In genomic region chr17:48417521-48417920, GRCm38 (mm10) we compare ENCODE assay signal across 16 mouse cellular contexts. TPM values are rescaled to one million over a fixed set of nuclear protein-coding genes. Genes with fewer than 3 reads are reported as not detected.
DNase-seq lines count a peak whose midpoint lies in the region; ATAC-seq and TF ChIP-seq lines count a peak whose summit lies in the region.
"Had no signal": no experiment of that assay in that cellular context is flagged by ENCODE, and none has a peak within 500 bp of the region (broad histone marks: within the 10 kb centered on the region; RNA-seq: fewer than 3 reads in every experiment).

No protein-coding gene starts in this region.

- no peak for TF ChIP-seq EP300 in ES-Bruce4 (IDR thresholded peaks at IDR 0.05; ENCODE audit: insufficient read depth, low read depth, low read length)

- DNase-seq in kidney, postnatal 25 days = no peak
- DNase-seq in forebrain, embryonic 10.5 days (ENCODE audit: extremely low spot score, low spot score) = no peak
- DNase-seq: cerebellum, adult 11-12 months had no signal

- H3K4me2 ChIP-seq in kidney, embryonic 14.5 days (replicated peaks; ENCODE audit: low read depth, low read length) = no peak overlapping the region
- peak overlapping the region; percentile 44; the same call in 1 of the 2 replicates for H3K4me2 ChIP-seq in liver, embryonic 16.5 days (ENCODE audit: low read depth, low read length)
- H3K4me2 ChIP-seq in forebrain, embryonic 15.5 days (replicated peaks) = no peak overlapping the region
- H3K4me2 ChIP-seq: limb, embryonic 15.5 days; neural tube, embryonic 15.5 days had no signal

- no peak for TF ChIP-seq POLR2A in ES-Bruce4 (IDR thresholded peaks at IDR 0.05; ENCODE audit: insufficient read depth, low read length)

- peaks cover 27% of the 10 kb centered on the region for H3K36me3 ChIP-seq in kidney, embryonic 14.5 days (ENCODE audit: control insufficient read depth, insufficient read depth, low read length)
- H3K36me3 ChIP-seq in ES-Bruce4 (ENCODE audit: control insufficient read depth, insufficient read depth, low read length, poor library complexity, severe bottlenecking) = peaks cover 46% of the 10 kb centered on the region
- peaks cover 31% of the 10 kb centered on the region for H3K36me3 ChIP-seq in liver, embryonic 16.5 days (ENCODE audit: control insufficient read depth, insufficient read depth)
- H3K36me3 ChIP-seq in forebrain, embryonic 10.5 days (replicated peaks) = peaks cover 69% of the 10 kb centered on the region
- H3K36me3 ChIP-seq in forebrain, embryonic 15.5 days = peaks cover 10% of the 10 kb centered on the region

- H3K27me3 ChIP-seq in kidney, embryonic 14.5 days (ENCODE audit: control insufficient read depth, insufficient read depth, low read length) = no peaks in the 10 kb centered on the region
- no peaks in the 10 kb centered on the region for H3K27me3 ChIP-seq in ES-Bruce4 (ENCODE audit: control insufficient read depth, insufficient read depth, low read length, poor library complexity, severe bottlenecking)
- H3K27me3 ChIP-seq in liver, embryonic 16.5 days (ENCODE audit: control insufficient read depth, insufficient read depth, low read depth, low read length) = no peaks in the 10 kb centered on the region
- H3K27me3 ChIP-seq in forebrain, embryonic 10.5 days (ENCODE audit: poor library complexity, severe bottlenecking) = no peaks in the 10 kb centered on the region
- no peaks in the 10 kb centered on the region for H3K27me3 ChIP-seq in forebrain, embryonic 15.5 days
- H3K27me3 ChIP-seq: limb, embryonic 15.5 days; neural tube, embryonic 15.5 days had no signal

- no peak overlapping the region for H3K27ac ChIP-seq in kidney, embryonic 14.5 days (ENCODE audit: low read depth, low read length)
- peak overlapping the region; percentile 40; the same call in 1 of the 2 replicates for H3K27ac ChIP-seq in ES-Bruce4 (ENCODE audit: insufficient read depth, low read length)
- H3K27ac ChIP-seq in liver, embryonic 16.5 days (ENCODE audit: low read length) = peak overlapping the region; percentile 23
- no peak overlapping the region for H3K27ac ChIP-seq in forebrain, embryonic 10.5 days
- no peak overlapping the region for H3K27ac ChIP-seq in forebrain, embryonic 15.5 days (replicated peaks)
- H3K27ac ChIP-seq: limb, embryonic 15.5 days; neural tube, embryonic 15.5 days had no signal

- H3K4me1 ChIP-seq in kidney, embryonic 14.5 days (ENCODE audit: control insufficient read depth, insufficient read depth, low read length) = peaks cover 13% of the 10 kb centered on the region; the same call in 1 of the 2 replicates
- no peaks in the 10 kb centered on the region for H3K4me1 ChIP-seq in ES-Bruce4 (ENCODE audit: control insufficient read depth, insufficient read depth, low read length)
- peaks cover 21% of the 10 kb centered on the region for H3K4me1 ChIP-seq in liver, embryonic 16.5 days (ENCODE audit: control insufficient read depth, low read depth, low read length)
- H3K4me1 ChIP-seq in forebrain, embryonic 10.5 days = 0 out of 2 replicates have a peak, but pooled peaks cover 4% of the 10 kb centered on the region
- no peaks in the 10 kb centered on the region for H3K4me1 ChIP-seq in forebrain, embryonic 15.5 days
- H3K4me1 ChIP-seq: limb, embryonic 15.5 days; neural tube, embryonic 15.5 days had no signal

- no peak overlapping the region for H3K9ac ChIP-seq in kidney, embryonic 14.5 days (ENCODE audit: low read depth, low read length)
- no peak overlapping the region for H3K9ac ChIP-seq in ES-Bruce4 (ENCODE audit: low read depth, poor library complexity, severe bottlenecking)
- H3K9ac ChIP-seq in liver, embryonic 16.5 days (ENCODE audit: low read depth, low read length) = no peak overlapping the region
- H3K9ac ChIP-seq in forebrain, embryonic 15.5 days (replicated peaks) = no peak overlapping the region
- H3K9ac ChIP-seq: forebrain, postnatal 0 days; limb, embryonic 15.5 days; neural tube, embryonic 15.5 days had no signal

- no peaks in the 10 kb centered on the region for H3K9me3 ChIP-seq in kidney, embryonic 14.5 days (ENCODE audit: control insufficient read depth, low read length)
- no peaks in the 10 kb centered on the region for H3K9me3 ChIP-seq in ES-Bruce4 (replicated peaks; ENCODE audit: control insufficient read depth, insufficient read depth, low read length, poor library complexity, severe bottlenecking)
- no peaks in the 10 kb centered on the region for H3K9me3 ChIP-seq in liver, embryonic 16.5 days (replicated peaks; ENCODE audit: control insufficient read depth, low read length)
- no peaks in the 10 kb centered on the region for H3K9me3 ChIP-seq in forebrain, embryonic 10.5 days
- no peaks in the 10 kb centered on the region for H3K9me3 ChIP-seq in forebrain, embryonic 15.5 days
- H3K9me3 ChIP-seq: limb, embryonic 15.5 days; neural tube, embryonic 15.5 days had no signal

- no peak for TF ChIP-seq CTCF in ES-Bruce4 (IDR thresholded peaks at IDR 0.05; ENCODE audit: low read depth, low read length)

- no peak overlapping the region for H3K4me3 ChIP-seq in kidney, embryonic 14.5 days (ENCODE audit: low read length)
- no peak overlapping the region for H3K4me3 ChIP-seq in ES-Bruce4 (ENCODE audit: low read depth, low read length)
- no peak overlapping the region for H3K4me3 ChIP-seq in liver, embryonic 16.5 days (ENCODE audit: low read depth, low read length)
- H3K4me3 ChIP-seq in forebrain, embryonic 10.5 days = no peak overlapping the region
- H3K4me3 ChIP-seq in forebrain, embryonic 15.5 days = no peak overlapping the region
- H3K4me3 ChIP-seq: limb, embryonic 15.5 days; neural tube, embryonic 15.5 days had no signal

- 85% methylated on average over 6 of the region's 6 CpGs for WGBS in kidney, embryonic 14.5 days
- 36% methylated on average over 6 of the region's 6 CpGs for WGBS in liver, embryonic 16.5 days (ENCODE audit: insufficient replicate concordance)
- 91% methylated on average over 6 of the region's 6 CpGs for WGBS in forebrain, embryonic 10.5 days
- 88% methylated on average over 6 of the region's 6 CpGs for WGBS in forebrain, embryonic 15.5 days

- ATAC-seq in kidney, embryonic 14.5 days (ENCODE audit: low FRiP score, low TSS enrichment) = 0 out of 2 replicates have a peak, but pooled peaks have one; percentile 22
- ATAC-seq in erythroid progenitor cell, adult 5-6 weeks (replicated peaks; ENCODE audit: low FRiP score, poor library complexity, severe bottlenecking) = 0 out of 2 replicates have a peak, but pooled peaks have one; percentile 13
- peak; percentile 40; the same call in 1 of the 2 replicates for ATAC-seq in liver, embryonic 16.5 days (ENCODE audit: low read depth)
- ATAC-seq in forebrain, embryonic 15.5 days (replicated peaks) = no peak

RNA-seq across cellular contexts. Expression of gene Oard1, which starts 7.7 kb away (rescaled TPM):
- polyA plus RNA-seq in kidney, embryonic 14.5 days (2014; fragmentation: Nextera tagmentation; extraction: Ambion mirVana) = 82.5 and 101 TPM in 2 replicates
- 76.1 and 87.3 TPM in 2 replicates for polyA plus RNA-seq in ES-Bruce4 (2011; ENCODE audit: insufficient read depth, insufficient read length, low read depth, missing spikeins)
- total RNA-seq in erythroid progenitor cell, adult 5-6 weeks (2015; ENCODE audit: low replicate concordance) = 42.9 and 62.9 TPM in 2 replicates
- 81.9 and 87.0 TPM in 2 replicates for total RNA-seq in erythroid progenitor cell, adult 5-6 weeks (2017; ENCODE audit: low replicate concordance)
- 41.5 and 42.2 TPM in 2 replicates for polyA plus RNA-seq in liver, embryonic 16.5 days (2015; fragmentation: Nextera tagmentation; extraction: Ambion mirVana)
- polyA plus RNA-seq in forebrain, embryonic 10.5 days (2016; fragmentation: Nextera tagmentation; extraction: Ambion mirVana) = 107 TPM in 2 replicates
- polyA plus RNA-seq in forebrain, embryonic 15.5 days (2015; fragmentation: Nextera tagmentation; extraction: Ambion mirVana) = 59.0 and 60.7 TPM in 2 replicates

RNA-seq across cellular contexts. Expression of gene Nfya, which starts 7.8 kb away (rescaled TPM):
- 16.4 and 26.7 TPM in 2 replicates for polyA plus RNA-seq in kidney, embryonic 14.5 days (2014; fragmentation: Nextera tagmentation; extraction: Ambion mirVana)
- 47.2 and 60.1 TPM in 2 replicates for polyA plus RNA-seq in ES-Bruce4 (2011; ENCODE audit: insufficient read depth, insufficient read length, low read depth, missing spikeins)
- 133 and 142 TPM in 2 replicates for total RNA-seq in erythroid progenitor cell, adult 5-6 weeks (2015; ENCODE audit: low replicate concordance)
- 69.3 and 110 TPM in 2 replicates for total RNA-seq in erythroid progenitor cell, adult 5-6 weeks (2017; ENCODE audit: low replicate concordance)
- polyA plus RNA-seq in liver, embryonic 16.5 days (2015; fragmentation: Nextera tagmentation; extraction: Ambion mirVana) = 6.6 and 7.0 TPM in 2 replicates
- polyA plus RNA-seq in forebrain, embryonic 10.5 days (2016; fragmentation: Nextera tagmentation; extraction: Ambion mirVana) = 18.7 and 19.0 TPM in 2 replicates
- 17.6 and 18.9 TPM in 2 replicates for polyA plus RNA-seq in forebrain, embryonic 15.5 days (2015; fragmentation: Nextera tagmentation; extraction: Ambion mirVana)

RNA-seq across cellular contexts. Expression of gene Apobec2, which starts 15.2 kb away (rescaled TPM):
- polyA plus RNA-seq in kidney, embryonic 14.5 days (2014; fragmentation: Nextera tagmentation; extraction: Ambion mirVana) = 0.69 and 0.89 TPM in 2 replicates
- polyA plus RNA-seq in ES-Bruce4 (2011; ENCODE audit: insufficient read depth, insufficient read length, low read depth, missing spikeins) = 4.7 and 5.8 TPM in 2 replicates
- not detected in 2 replicates for total RNA-seq in erythroid progenitor cell, adult 5-6 weeks (2015; ENCODE audit: low replicate concordance)
- not detected in 2 replicates for total RNA-seq in erythroid progenitor cell, adult 5-6 weeks (2017; ENCODE audit: low replicate concordance)
- polyA plus RNA-seq in liver, embryonic 16.5 days (2015; fragmentation: Nextera tagmentation; extraction: Ambion mirVana) = 2.5 and 4.3 TPM in 2 replicates
- polyA plus RNA-seq in forebrain, embryonic 10.5 days (2016; fragmentation: Nextera tagmentation; extraction: Ambion mirVana) = 0.64 and 0.78 TPM in 2 replicates
- 0.19 and 0.73 TPM in 2 replicates for polyA plus RNA-seq in forebrain, embryonic 15.5 days (2015; fragmentation: Nextera tagmentation; extraction: Ambion mirVana)
- total RNA-seq: hematopoietic stem cell, adult 5-6 weeks; layer of hippocampus, adult 18-20 months had no signal

RNA-seq across cellular contexts. Expression of gene Tspo2, which starts 33.8 kb away (rescaled TPM):
- polyA plus RNA-seq in kidney, embryonic 14.5 days (2014; fragmentation: Nextera tagmentation; extraction: Ambion mirVana) = 1.9 TPM in 2 replicates
- polyA plus RNA-seq in ES-Bruce4 (2011; ENCODE audit: insufficient read depth, insufficient read length, low read depth, missing spikeins) = 1.5 and 2.6 TPM in 2 replicates
- total RNA-seq in erythroid progenitor cell, adult 5-6 weeks (2015; ENCODE audit: low replicate concordance) = 464 and 482 TPM in 2 replicates
- total RNA-seq in erythroid progenitor cell, adult 5-6 weeks (2017; ENCODE audit: low replicate concordance) = 322 and 537 TPM in 2 replicates
- polyA plus RNA-seq in liver, embryonic 16.5 days (2015; fragmentation: Nextera tagmentation; extraction: Ambion mirVana) = 193 and 203 TPM in 2 replicates
- polyA plus RNA-seq in forebrain, embryonic 10.5 days (2016; fragmentation: Nextera tagmentation; extraction: Ambion mirVana) = not detected in 2 replicates
- polyA plus RNA-seq in forebrain, embryonic 15.5 days (2015; fragmentation: Nextera tagmentation; extraction: Ambion mirVana) = 2.3 and 2.8 TPM in 2 replicates
- total RNA-seq: forebrain, postnatal 0 days; layer of hippocampus, adult 18-20 months; left cerebral cortex, postnatal 10 days had no signal
- polyA plus RNA-seq: CD4-positive, CD25-positive, alpha-beta regulatory T cell, adult 4 months had no signal

RNA-seq across cellular contexts. Expression of gene Unc5cl, which starts 37.2 kb away (rescaled TPM):
- 3.5 and 4.7 TPM in 2 replicates for polyA plus RNA-seq in kidney, embryonic 14.5 days (2014; fragmentation: Nextera tagmentation; extraction: Ambion mirVana)
- 0.90 and 1.4 TPM in 2 replicates for polyA plus RNA-seq in ES-Bruce4 (2011; ENCODE audit: insufficient read depth, insufficient read length, low read depth, missing spikeins)
- total RNA-seq in erythroid progenitor cell, adult 5-6 weeks (2015; ENCODE audit: low replicate concordance) = 13.4 and 20.5 TPM in 2 replicates
- 13.2 and 24.1 TPM in 2 replicates for total RNA-seq in erythroid progenitor cell, adult 5-6 weeks (2017; ENCODE audit: low replicate concordance)
- 4.2 and 4.3 TPM in 2 replicates for polyA plus RNA-seq in liver, embryonic 16.5 days (2015; fragmentation: Nextera tagmentation; extraction: Ambion mirVana)
- polyA plus RNA-seq in forebrain, embryonic 10.5 days (2016; fragmentation: Nextera tagmentation; extraction: Ambion mirVana) = 0.07 and 0.27 TPM in 2 replicates
- polyA plus RNA-seq in forebrain, embryonic 15.5 days (2015; fragmentation: Nextera tagmentation; extraction: Ambion mirVana) = 0.17 and 0.24 TPM in 2 replicates
- total RNA-seq: forebrain, postnatal 0 days; gastrocnemius, postnatal 14 days had no signal

Comparison
In these comparisons a context has a peak if more than half of its experiments do, and no peak if none do; other contexts are left out.
1. H3K27ac ChIP-seq: peak in ES-Bruce4 (single experiment) and liver, embryonic 16.5 days (single experiment); none in kidney, embryonic 14.5 days (single experiment), forebrain, embryonic 10.5 days (single experiment) and forebrain, embryonic 15.5 days (single experiment).